Mouse (Mus musculus) neural tube, embryonic 14.5 days (tissue): ENCODE measurements around the gene Adi1. TPM values are rescaled to one million over a fixed set of nuclear protein-coding genes. Genes with fewer than 3 reads are reported as not detected.
A peak's percentile ranks its signal among the peaks of the same experiment; 100 is the strongest.

ENCODE experiments used
- ATAC-seq: fragments of 200-750 bp; cut with Nextera tagmentation; 2 replicates; pipeline ENCODE4 v1.8.0; 2017; ENCODE audit warnings: low read depth, mild to moderate bottlenecking, moderate TSS enrichment, moderate library complexity
- H3K27ac ChIP-seq: fragments of 300-500 bp; sonication (generic); 2 replicates; pipeline ENCODE4 v1.5.1; 2014; ENCODE audit warnings: low read depth, mild to moderate bottlenecking, control low read depth, low read length, moderate library complexity, mixed read lengths
- H3K27me3 ChIP-seq: fragments of 300-500 bp; sonication (generic); 2 replicates; pipeline ENCODE4 v1.6.1; 2014; ENCODE audit warnings: low read length; ENCODE audit not compliant: control insufficient read depth, insufficient read depth
- H3K36me3 ChIP-seq: fragments of 300-500 bp; sonication (generic); 2 replicates; pipeline ENCODE4 v1.6.1; 2014; ENCODE audit warnings: low read length, mixed read lengths; ENCODE audit not compliant: control insufficient read depth, insufficient read depth
- H3K4me1 ChIP-seq: fragments of 300-500 bp; sonication (generic); 2 replicates; pipeline ENCODE4 v1.6.1; 2014; ENCODE audit warnings: low read length; ENCODE audit not compliant: control insufficient read depth, insufficient read depth
- H3K4me2 ChIP-seq: fragments of 300-500 bp; sonication (generic); 2 replicates; pipeline ENCODE4 v1.6.1; 2014; ENCODE audit warnings: mild to moderate bottlenecking, low read depth, low read length, control low read depth
- H3K4me3 ChIP-seq: fragments of 300-500 bp; sonication (generic); 2 replicates; pipeline ENCODE4 v1.5.1; 2014; ENCODE audit warnings: low read depth, low read length, control low read depth, mixed read lengths
- H3K9ac ChIP-seq: fragments of 300-500 bp; sonication (generic); replicated peaks from 2 replicates; pipeline ENCODE4 v1.6.1; 2014; ENCODE audit warnings: low read depth, mild to moderate bottlenecking, control low read depth, low read length, mixed read lengths
- H3K9me3 ChIP-seq: fragments of 300-500 bp; sonication (generic); 2 replicates; pipeline ENCODE4 v1.6.1; 2016; ENCODE audit warnings: low read length; ENCODE audit not compliant: control insufficient read depth
- WGBS: fragments of 180-500 bp; shearing (Covaris S2); extraction: QIAGEN DNeasy Blood & Tissue Kit; methylation state at CpG from one replicate; pipeline ENCODE4 v1.1.7; 2014; 5-methylcytosine and 5-hydroxymethylcytosine counted together
- polyA plus RNA-seq: library from polyadenylated mRNA; unstranded; fragments of >200 nt; fragmentation: Nextera tagmentation; extraction: Ambion mirVana; gene quantifications from 2 replicates; pipeline ENCODE4 v1.2.1, GENCODE M21; 2014

The Adi1 gene
- polyA plus RNA-seq, 1 experiment from 2014 or later, result 25.4 TPM

DNA sequence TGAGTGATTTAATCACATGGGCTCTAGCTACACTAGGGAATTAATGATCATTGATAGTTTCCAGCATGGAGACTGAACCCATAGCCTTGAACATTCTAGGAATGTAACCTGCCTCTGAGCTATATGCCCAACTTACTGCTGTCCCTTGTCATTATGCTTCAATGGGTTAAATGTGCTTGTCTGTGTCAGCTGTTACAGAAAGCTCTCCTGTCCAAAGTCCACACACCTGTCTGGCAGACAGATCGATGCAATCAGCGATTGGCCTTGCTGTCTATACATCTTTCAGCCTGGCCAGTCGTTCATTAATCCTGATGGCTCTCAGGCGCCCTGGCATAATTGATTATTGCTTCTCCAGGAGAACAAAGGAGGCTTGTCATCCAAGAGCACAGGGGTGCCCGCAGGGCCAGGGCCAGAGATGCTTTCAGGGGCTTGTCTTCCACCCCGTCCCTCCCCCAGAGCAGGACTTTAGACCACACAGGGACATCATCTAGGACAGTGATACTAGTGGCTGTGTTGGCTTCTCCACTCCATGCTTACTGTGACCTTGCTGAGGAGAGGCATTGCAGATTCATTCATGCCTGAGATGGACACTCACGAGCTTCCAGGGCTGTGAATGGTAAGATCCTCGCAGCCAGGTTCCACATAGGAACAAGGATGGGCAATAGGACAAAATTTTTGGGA is 11.3 kb downstream of the Adi1 start:
- Histone ChIP-seq H3K4me2 (no peak overlapping the region), H3K9ac (no peak overlapping the region), H3K4me1 (no peaks in the 10 kb centered on the region), H3K36me3 (peaks cover 10% of the 10 kb centered on the region), H3K4me3 (no peak overlapping the region), H3K9me3 (no peaks in the 10 kb centered on the region), H3K27me3 (no peaks in the 10 kb centered on the region), H3K27ac (peak overlapping the region; percentile 30; the same call in 1 of the 2 replicates)
- 39% methylated on average over 8 of the region's 8 CpGs for WGBS
- ATAC-seq, result no peak

DNA sequence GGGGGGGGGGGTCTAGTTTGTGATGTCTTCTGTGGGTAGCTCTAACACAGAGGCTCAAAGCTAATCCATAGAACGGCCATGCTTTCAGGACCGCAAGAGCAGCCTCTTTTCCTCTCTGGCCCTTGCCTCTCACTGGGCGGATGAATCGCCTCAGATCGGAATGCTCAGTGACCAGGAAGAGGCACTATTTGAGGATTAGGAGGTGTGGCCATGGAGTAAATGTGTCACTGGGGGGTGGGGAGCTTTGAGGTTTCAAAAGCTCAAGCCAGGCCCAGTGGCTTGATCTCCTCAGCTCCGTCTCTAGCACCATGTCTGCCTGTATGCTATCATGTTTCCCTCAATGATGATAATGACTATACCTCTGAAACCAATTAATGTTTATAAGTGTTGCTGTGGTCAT is 14.0 kb downstream of the Adi1 start:
- H3K27ac ChIP-seq, result no peak overlapping the region
- H3K27me3 ChIP-seq, result no peaks in the 10 kb centered on the region
- H3K9me3 ChIP-seq, result no peaks in the 10 kb centered on the region
- no peak for ATAC-seq
- no peak overlapping the region for H3K9ac ChIP-seq
- no peak overlapping the region for H3K4me3 ChIP-seq
- no peak overlapping the region for H3K4me2 ChIP-seq
- 91% methylated on average over 6 of the region's 6 CpGs for WGBS
- H3K4me1 ChIP-seq, result no peaks in the 10 kb centered on the region
- H3K36me3 ChIP-seq, result peaks cover 17% of the 10 kb centered on the region

- peaks cover 17% of the 10 kb centered on the region for H3K36me3 ChIP-seq
- 96% methylated on average over 7 of the region's 7 CpGs for WGBS
- no peaks in the 10 kb centered on the region for H3K9me3 ChIP-seq
Observed at GRCm38 (mm10) chr12:28690730-28691129, 15.7 kb downstream of the Adi1 start.

DNA sequence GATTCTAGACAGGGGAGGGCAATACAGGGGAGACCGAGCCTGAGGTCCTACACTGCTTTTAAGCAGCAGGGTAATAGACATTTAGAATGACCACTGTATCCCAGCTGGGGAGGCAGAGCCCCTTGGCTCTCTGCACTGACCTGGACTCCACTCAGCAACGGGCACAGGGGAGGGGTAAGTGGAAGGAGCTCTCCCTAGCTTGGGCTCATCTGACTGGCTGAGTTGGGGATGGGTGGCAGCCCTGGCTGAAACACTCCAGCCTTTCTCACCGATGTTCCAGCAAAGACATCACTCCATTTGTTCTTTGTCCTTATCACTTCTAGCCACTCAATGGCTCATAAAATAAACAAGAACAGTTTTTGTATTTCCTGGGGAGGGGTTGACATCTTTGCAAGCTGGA is 18.7 kb downstream of the Adi1 start:
- no peak for ATAC-seq
- WGBS, result 75% methylated on average over 3 of the region's 3 CpGs
- Histone ChIP-seq H3K36me3 (peaks cover 17% of the 10 kb centered on the region), H3K4me3 (no peak overlapping the region), H3K27ac (no peak overlapping the region), H3K27me3 (no peaks in the 10 kb centered on the region), H3K4me1 (no peaks in the 10 kb centered on the region), H3K9ac (no peak overlapping the region), H3K4me2 (no peak overlapping the region), H3K9me3 (no peaks in the 10 kb centered on the region)

More at GRCm38 (mm10) chr12:28690730-28691129, 15.7 kb downstream of the Adi1 start:
- Histone ChIP-seq H3K4me3 (no peak overlapping the region), H3K9ac (no peak overlapping the region), H3K27ac (no peak overlapping the region), H3K4me2 (no peak overlapping the region), H3K4me1 (no peaks in the 10 kb centered on the region), H3K27me3 (no peaks in the 10 kb centered on the region)
- no peak for ATAC-seq

- Histone ChIP-seq H3K9me3 (no peaks in the 10 kb centered on the region), H3K9ac (no peak overlapping the region), H3K27ac (no peak overlapping the region), H3K4me3 (no peak overlapping the region), H3K27me3 (no peaks in the 10 kb centered on the region), H3K4me1 (no peaks in the 10 kb centered on the region; the same call in 1 of the 2 replicates), H3K36me3 (peaks cover 16% of the 10 kb centered on the region), H3K4me2 (no peak overlapping the region)
- ATAC-seq, result no peak
- 81% methylated on average over 2 of the region's 2 CpGs for WGBS
Observed at GRCm38 (mm10) chr12:28694231-28694630, 19.2 kb downstream of the Adi1 start.

DNA sequence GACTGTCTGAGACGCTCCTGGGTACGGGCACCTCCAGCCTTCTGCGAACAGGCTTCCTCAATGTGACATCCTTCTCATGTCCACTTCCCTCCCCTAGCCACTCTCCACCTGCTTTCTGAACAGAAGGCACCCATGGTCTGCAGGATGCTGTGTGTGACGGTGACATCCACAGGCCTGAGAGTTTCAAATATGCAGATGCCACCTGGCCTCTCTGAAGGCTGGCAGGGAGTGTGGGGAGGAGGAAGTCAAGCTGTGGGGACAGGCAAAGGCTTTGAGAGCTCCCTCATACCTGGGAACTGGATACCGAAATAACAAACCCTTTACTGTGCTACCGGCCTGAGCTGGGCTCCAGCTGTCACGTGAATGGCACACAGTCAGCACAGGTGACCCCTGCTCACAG is 19.7 kb downstream of the Adi1 start:
- Histone ChIP-seq H3K4me1 (peaks cover under 1% of the 10 kb centered on the region; the same call in 1 of the 2 replicates), H3K36me3 (peaks cover 14% of the 10 kb centered on the region), H3K4me2 (no peak overlapping the region), H3K27ac (no peak overlapping the region), H3K9me3 (no peaks in the 10 kb centered on the region), H3K4me3 (no peak overlapping the region), H3K27me3 (no peaks in the 10 kb centered on the region), H3K9ac (no peak overlapping the region)
- ATAC-seq, result no peak
- 92% methylated on average over 7 of the region's 7 CpGs for WGBS

GRCm38 (mm10) chr12:28697821-28698595 is 23.0 kb downstream of the Adi1 start:
- Histone ChIP-seq H3K27me3 (no peaks in the 10 kb centered on the region), H3K4me3 (no peak overlapping the region), H3K4me1 (peaks cover 10% of the 10 kb centered on the region; the same call in 1 of the 2 replicates), H3K4me2 (no peak overlapping the region), H3K9me3 (no peaks in the 10 kb centered on the region), H3K27ac (no peak overlapping the region), H3K9ac (no peak overlapping the region), H3K36me3 (no peaks in the 10 kb centered on the region)
- ATAC-seq, result no peak
- 76% methylated on average over 14 of the region's 14 CpGs for WGBS

GRCm38 (mm10) chr12:28699086-28699485 is 24.1 kb downstream of the Adi1 start:
- H3K9ac ChIP-seq, result no peak overlapping the region
- WGBS, result 73% methylated on average over 5 of the region's 5 CpGs
- ATAC-seq, result no peak

DNA sequence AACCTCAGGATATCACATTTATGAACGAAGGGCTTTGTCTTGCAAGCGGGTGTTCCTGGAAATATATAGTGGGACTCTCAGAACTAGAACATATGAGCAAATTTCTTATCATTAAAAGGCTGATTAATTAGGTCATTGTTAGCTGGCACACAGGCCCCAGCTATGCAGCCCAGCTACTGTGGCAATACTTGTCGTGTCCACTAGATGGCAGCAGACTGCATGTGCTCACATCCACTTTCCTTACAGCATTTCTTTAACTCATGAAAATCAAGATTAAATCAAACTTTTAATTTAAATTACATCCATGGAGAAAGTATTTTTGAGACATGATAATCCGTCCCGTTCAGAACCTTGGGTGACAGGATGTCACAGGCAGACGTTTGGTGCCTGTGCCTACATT is 24.6 kb downstream of the Adi1 start:
- Histone ChIP-seq H3K4me2 (no peak overlapping the region), H3K27ac (peak overlapping the region; percentile 90), H3K4me3 (no peak overlapping the region), H3K4me1 (peaks cover 10% of the 10 kb centered on the region; the same call in 1 of the 2 replicates), H3K9ac (no peak overlapping the region), H3K9me3 (no peaks in the 10 kb centered on the region), H3K27me3 (no peaks in the 10 kb centered on the region), H3K36me3 (no peaks in the 10 kb centered on the region)
- ATAC-seq, result no peak; the same call in 1 of the 2 replicates
- 7% methylated on average over 6 of the region's 6 CpGs for WGBS

More at GRCm38 (mm10) chr12:28699086-28699485, 24.1 kb downstream of the Adi1 start:
- Histone ChIP-seq H3K9me3 (no peaks in the 10 kb centered on the region), H3K27me3 (no peaks in the 10 kb centered on the region), H3K27ac (no peak overlapping the region), H3K4me2 (no peak overlapping the region), H3K36me3 (no peaks in the 10 kb centered on the region), H3K4me1 (peaks cover 10% of the 10 kb centered on the region; the same call in 1 of the 2 replicates), H3K4me3 (no peak overlapping the region)
